Mouse (Mus musculus): ENCODE measurements around the gene Tns1. TPM values are rescaled to one million over a fixed set of nuclear protein-coding genes. Genes with fewer than 3 reads are reported as not detected.
A peak's percentile ranks its signal among the peaks of the same experiment; 100 is the strongest.

Gene Tns1
- polyA plus RNA-seq, 1 experiment from 2014 or later, result 20.3 TPM

DNA sequence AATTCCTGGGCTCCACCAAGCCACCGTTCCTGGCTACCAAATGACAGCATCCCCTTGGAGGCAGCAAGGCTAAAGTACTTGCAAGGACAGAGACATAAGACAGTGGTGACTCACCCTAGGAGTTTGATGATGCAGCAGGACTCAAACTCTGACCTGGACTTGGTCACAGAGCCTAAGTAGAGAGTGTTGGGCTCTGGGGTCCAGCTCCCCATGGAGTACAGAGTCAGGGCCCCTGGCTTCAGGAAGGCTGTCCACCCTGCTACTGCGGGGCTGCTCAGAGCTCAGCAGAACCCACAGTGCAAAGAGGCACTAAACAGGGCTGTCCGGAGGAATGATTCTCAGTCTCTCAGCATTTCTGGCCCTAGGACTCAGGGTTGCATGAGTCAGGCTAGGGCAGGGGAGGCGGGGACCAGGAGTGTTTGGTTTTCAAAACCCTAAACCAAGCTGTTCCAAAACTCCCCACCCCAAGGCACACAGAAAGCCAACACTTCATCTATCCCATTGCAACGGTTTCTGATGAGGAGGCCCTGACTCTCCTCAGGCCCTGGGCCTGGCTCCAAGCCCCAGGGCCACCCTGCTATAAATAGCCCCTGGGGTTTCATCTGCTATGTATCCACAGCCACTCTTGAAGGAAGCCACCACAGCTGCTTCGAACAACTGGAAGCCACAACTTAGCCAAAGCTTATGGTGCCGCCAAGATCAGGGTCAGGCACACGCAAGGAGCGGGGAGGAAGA lies 126.0 kb downstream of the Tns1 start:
- Histone ChIP-seq H3K4me2 (peak overlapping the region; percentile 75), H3K4me1 (replicated peaks) (peaks cover 55% of the 10 kb centered on the region), H3K27me3 (no peaks in the 10 kb centered on the region), H3K9ac (no peak overlapping the region; the same call in 1 of the 2 replicates), H3K4me3 (replicated peaks) (no peak overlapping the region), H3K27ac (replicated peaks) (peak overlapping the region; percentile 85; the same call in 1 of the 2 replicates), H3K9me3 (replicated peaks) (no peaks in the 10 kb centered on the region), H3K36me3 (replicated peaks) (peaks cover 41% of the 10 kb centered on the region)
- ATAC-seq (ENCODE audit: insufficient read depth), result no peak
- 56% methylated on average over 9 of the region's 9 CpGs for WGBS (ENCODE audit: insufficient replicate concordance)

DNA sequence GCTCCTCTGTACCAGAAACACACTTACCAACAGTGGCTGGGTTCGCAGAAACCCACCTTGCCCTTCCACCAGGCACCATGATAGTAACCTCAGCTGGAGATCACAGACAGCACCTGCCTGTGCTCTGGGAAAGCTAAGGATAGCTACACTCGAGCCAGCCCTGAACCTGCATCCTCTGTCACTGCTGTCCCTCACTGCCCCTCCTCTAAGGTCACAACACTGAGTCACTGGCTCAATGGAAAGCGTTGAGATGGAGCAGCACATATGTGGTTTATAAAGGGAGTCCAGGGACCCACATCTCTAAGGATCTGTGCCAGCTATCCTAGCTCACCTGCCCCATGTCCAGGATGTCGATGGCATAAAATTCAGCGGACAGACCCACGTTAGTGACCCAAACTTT lies 126.9 kb downstream of the Tns1 start:
- Histone ChIP-seq H3K27me3 (no peaks in the 10 kb centered on the region), H3K36me3 (replicated peaks) (peaks cover 51% of the 10 kb centered on the region), H3K4me2 (no peak overlapping the region), H3K9ac (no peak overlapping the region), H3K27ac (replicated peaks) (no peak overlapping the region), H3K9me3 (replicated peaks) (no peaks in the 10 kb centered on the region), H3K4me1 (replicated peaks) (peaks cover 45% of the 10 kb centered on the region), H3K4me3 (replicated peaks) (no peak overlapping the region)
- WGBS (ENCODE audit: insufficient replicate concordance), result 82% methylated on average over 6 of the region's 6 CpGs
- no peak for ATAC-seq (ENCODE audit: insufficient read depth)

DNA sequence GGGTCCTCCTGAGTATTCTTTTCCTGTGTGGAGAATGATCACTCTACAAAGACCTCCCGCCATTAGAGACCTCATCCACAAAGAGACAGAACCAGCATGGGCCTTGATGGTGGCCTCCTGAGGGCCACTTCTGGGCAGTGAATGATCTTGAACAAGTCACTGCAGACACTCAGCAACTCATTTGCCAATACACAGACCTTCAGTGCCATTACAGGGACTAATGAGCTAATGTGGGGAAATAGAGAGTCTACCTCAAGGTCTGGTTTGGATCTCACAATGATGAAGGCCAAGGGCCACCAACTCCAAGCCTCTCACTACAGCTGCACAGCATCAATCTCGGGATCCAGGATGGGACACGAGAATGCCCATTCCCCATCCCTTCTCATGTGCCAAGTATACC lies 127.6 kb downstream of the Tns1 start:
- ATAC-seq (ENCODE audit: insufficient read depth), result no peak
- Histone ChIP-seq H3K9ac (no peak overlapping the region), H3K27me3 (no peaks in the 10 kb centered on the region), H3K27ac (replicated peaks) (no peak overlapping the region), H3K4me3 (replicated peaks) (no peak overlapping the region), H3K9me3 (replicated peaks) (no peaks in the 10 kb centered on the region), H3K36me3 (replicated peaks) (peaks cover 58% of the 10 kb centered on the region), H3K4me2 (no peak overlapping the region), H3K4me1 (replicated peaks) (peaks cover 38% of the 10 kb centered on the region)
- WGBS (ENCODE audit: insufficient replicate concordance), result 71% methylated on average over 3 of the region's 3 CpGs

DNA sequence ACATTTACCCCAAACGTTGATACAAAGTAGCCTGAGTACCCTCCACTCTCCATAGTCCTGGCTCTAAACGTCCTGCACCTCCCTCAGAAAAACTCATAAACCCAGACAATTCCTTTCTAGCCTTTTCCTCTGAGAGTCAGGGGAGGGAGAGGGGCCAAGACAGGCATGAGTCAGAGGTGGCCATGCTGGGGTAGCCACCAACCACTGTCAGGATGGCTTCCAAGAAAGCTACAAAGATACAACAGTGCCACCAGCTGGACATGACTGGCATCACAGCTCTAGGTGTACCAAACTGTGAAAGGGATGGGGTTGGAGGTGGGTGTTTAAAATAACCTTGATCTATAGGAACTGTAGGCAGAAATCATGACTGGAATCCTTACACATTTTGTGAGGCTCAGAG lies 128.0 kb downstream of the Tns1 start:
- no peak overlapping the region for H3K4me3 ChIP-seq (replicated peaks)
- peaks cover 34% of the 10 kb centered on the region for H3K4me1 ChIP-seq (replicated peaks)
- H3K27me3 ChIP-seq, result no peaks in the 10 kb centered on the region
- H3K36me3 ChIP-seq (replicated peaks), result peaks cover 62% of the 10 kb centered on the region
- ATAC-seq (ENCODE audit: insufficient read depth), result no peak
- no peak overlapping the region for H3K9ac ChIP-seq
- H3K9me3 ChIP-seq (replicated peaks), result no peaks in the 10 kb centered on the region
- WGBS (ENCODE audit: insufficient replicate concordance), result 50% methylated on average over 2 of the region's 2 CpGs
- H3K4me2 ChIP-seq, result no peak overlapping the region
- no peak overlapping the region for H3K27ac ChIP-seq (replicated peaks)

DNA sequence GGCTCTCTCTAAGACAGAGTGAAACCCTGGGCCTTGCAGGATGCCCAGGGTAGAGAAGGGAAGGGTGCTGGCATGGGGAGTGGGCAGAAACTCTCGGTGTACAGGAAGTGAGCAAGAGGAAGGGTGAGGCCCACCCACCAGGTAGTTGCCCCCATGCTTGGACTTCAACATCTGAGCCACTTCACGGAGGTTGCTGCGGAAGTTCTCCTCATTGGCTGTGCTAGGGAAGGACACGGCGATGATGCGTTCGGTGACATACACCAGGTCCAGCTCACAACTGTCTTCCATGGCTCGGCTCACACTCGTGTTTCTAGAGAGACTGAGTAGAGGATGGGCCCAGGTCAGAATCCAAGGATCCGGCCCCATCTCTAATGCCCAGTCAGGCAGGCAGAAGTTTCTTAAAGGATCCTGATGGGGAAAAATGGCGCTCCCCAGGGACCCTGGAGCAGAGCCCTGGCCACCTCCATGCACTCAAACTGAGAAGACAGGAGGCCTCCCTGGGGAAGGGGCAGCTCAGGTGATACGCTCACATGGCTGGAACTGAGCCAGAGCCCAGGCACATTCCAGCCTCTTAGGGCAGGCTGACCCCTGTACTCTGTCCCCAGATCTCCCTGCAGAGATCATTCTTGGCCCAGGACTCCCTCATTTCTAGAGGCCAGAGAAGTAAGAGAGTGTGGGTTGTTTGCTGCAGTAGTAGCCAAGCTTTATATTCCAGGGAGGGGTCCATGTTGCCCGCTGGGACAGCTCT lies 129.0 kb downstream of the Tns1 start:
- 82% methylated on average over 13 of the region's 13 CpGs for WGBS (ENCODE audit: insufficient replicate concordance)
- Histone ChIP-seq H3K4me2 (no peak overlapping the region), H3K9ac (no peak overlapping the region), H3K27ac (replicated peaks) (no peak overlapping the region), H3K9me3 (replicated peaks) (no peaks in the 10 kb centered on the region), H3K36me3 (replicated peaks) (peaks cover 72% of the 10 kb centered on the region), H3K4me1 (replicated peaks) (peaks cover 24% of the 10 kb centered on the region), H3K4me3 (replicated peaks) (no peak overlapping the region), H3K27me3 (no peaks in the 10 kb centered on the region)
- ATAC-seq (ENCODE audit: insufficient read depth), result no peak

DNA sequence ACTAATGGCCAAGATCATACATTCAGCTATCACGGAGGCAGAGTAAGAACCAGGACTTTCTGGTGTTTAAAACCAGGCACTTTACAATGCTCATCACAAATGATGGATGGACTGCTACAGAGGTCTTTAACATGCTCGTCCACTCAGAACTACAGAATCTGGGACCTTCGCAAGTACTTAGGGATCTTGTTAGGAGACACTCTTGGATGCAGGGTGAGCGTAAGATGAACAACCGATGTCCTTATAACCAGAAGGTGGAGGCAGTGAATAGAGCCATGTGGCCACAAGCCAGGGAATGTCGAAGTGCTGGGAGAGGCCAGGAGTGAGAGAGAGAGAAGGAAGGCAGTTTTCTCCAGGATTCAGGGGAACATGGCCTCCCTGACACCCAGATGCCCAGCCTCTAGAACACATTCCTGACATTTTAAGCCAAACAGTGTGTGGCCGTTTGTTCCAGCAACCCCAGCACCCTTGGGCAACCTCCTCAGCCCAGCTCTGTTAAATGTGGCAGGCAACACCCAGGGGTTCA lies 130.3 kb downstream of the Tns1 start:
- ATAC-seq (ENCODE audit: insufficient read depth), result no peak
- Histone ChIP-seq H3K9me3 (replicated peaks) (no peaks in the 10 kb centered on the region), H3K9ac (no peak overlapping the region), H3K4me2 (no peak overlapping the region), H3K4me3 (replicated peaks) (no peak overlapping the region), H3K27ac (replicated peaks) (no peak overlapping the region), H3K27me3 (no peaks in the 10 kb centered on the region), H3K4me1 (replicated peaks) (peaks cover 11% of the 10 kb centered on the region), H3K36me3 (replicated peaks) (peaks cover 85% of the 10 kb centered on the region)
- 68% methylated on average over 7 of the region's 7 CpGs for WGBS (ENCODE audit: insufficient replicate concordance)

DNA sequence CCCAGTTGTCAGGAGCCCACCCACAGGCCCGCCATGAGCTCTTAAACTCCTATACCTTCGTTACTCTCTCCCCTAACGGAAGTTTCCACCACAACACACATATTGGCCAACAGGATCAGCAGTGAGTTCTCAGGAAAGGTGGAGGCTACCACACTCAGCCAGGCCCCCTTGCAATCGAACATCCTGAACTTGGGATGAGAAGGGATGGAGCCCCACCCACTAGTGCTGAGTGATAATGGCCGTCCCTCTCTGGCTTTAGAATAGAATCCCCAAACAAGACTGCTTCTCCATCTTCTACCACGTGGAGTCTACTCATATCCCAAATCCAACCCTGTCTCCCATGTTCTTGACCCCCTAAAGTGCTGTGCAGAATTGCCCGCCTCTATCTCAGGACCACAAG lies 131.0 kb downstream of the Tns1 start:
- Histone ChIP-seq H3K36me3 (replicated peaks) (peaks cover 91% of the 10 kb centered on the region), H3K27me3 (no peaks in the 10 kb centered on the region), H3K9ac (no peak overlapping the region), H3K27ac (replicated peaks) (no peak overlapping the region), H3K4me3 (replicated peaks) (no peak overlapping the region), H3K4me1 (replicated peaks) (peaks cover 5% of the 10 kb centered on the region), H3K4me2 (no peak overlapping the region), H3K9me3 (replicated peaks) (no peaks in the 10 kb centered on the region)
- 67% methylated on average over 7 of the region's 7 CpGs for WGBS (ENCODE audit: insufficient replicate concordance)
- ATAC-seq (ENCODE audit: insufficient read depth), result no peak

DNA sequence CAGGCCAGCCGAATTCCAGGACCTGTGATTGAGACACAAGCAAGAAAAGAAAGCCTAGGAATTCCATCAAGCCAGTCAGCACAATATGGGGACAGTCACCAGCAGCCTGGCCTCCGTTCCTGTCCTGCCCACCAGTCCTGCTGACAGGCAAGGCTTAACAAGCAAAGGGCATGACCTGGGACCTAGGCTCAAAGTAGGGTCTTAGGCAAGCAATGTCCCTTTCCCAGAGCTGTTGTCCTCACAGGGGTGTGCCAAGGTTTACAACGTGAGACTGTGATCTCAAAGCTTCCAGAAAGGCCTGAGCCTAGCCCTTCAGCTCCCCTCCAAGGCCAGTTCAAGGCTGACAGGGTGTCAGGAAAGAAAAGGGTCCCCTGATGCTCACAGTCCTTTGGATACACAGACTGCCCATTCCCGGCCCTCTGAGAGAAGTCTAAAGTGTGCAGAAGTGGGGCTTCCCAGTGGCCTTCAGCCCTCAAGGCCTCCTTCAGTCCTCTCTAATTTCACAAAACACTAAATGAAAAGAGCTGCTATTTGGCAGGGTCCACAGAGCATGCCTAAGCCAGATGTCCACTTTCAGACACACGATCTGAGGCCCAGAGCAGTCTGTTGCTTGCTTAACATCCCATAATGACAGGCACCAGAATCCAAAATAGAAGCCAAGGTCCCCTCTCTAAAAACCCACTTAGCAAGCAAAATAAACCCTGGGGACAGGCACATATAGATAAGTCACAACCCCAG lies 131.9 kb downstream of the Tns1 start:
- no peaks in the 10 kb centered on the region for H3K27me3 ChIP-seq
- no peaks in the 10 kb centered on the region for H3K9me3 ChIP-seq (replicated peaks)
- no peak overlapping the region for H3K4me3 ChIP-seq (replicated peaks)
- H3K27ac ChIP-seq (replicated peaks), result no peak overlapping the region
- H3K9ac ChIP-seq, result no peak overlapping the region
- H3K4me2 ChIP-seq, result no peak overlapping the region
- H3K36me3 ChIP-seq (replicated peaks), result peaks cover 94% of the 10 kb centered on the region
- ATAC-seq (ENCODE audit: insufficient read depth), result no peak
- H3K4me1 ChIP-seq (replicated peaks), result no peaks in the 10 kb centered on the region; the same call in 1 of the 2 replicates
- WGBS (ENCODE audit: insufficient replicate concordance), result 66% methylated on average over 5 of the region's 5 CpGs

DNA sequence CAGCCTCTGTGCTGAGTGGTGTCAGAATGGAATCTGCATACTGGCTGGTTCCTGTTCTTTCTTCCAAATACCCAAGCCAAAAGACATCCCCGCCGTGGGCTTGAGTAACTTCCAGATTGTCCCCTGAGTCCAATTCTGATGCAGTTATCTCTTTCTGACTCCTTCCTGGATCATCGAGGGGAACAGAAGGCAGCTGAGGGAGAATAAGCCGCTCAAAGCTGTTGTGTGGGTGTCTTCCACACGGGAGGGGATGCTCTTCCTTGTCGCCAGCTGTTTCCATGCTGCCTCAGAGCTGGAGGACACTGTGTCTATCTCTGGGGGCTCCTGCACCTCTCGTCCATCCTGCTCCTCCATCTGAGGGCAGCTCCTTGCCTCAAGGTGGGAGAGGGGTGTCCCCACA lies 133.0 kb downstream of the Tns1 start:
- peaks cover 84% of the 10 kb centered on the region for H3K36me3 ChIP-seq (replicated peaks)

DNA sequence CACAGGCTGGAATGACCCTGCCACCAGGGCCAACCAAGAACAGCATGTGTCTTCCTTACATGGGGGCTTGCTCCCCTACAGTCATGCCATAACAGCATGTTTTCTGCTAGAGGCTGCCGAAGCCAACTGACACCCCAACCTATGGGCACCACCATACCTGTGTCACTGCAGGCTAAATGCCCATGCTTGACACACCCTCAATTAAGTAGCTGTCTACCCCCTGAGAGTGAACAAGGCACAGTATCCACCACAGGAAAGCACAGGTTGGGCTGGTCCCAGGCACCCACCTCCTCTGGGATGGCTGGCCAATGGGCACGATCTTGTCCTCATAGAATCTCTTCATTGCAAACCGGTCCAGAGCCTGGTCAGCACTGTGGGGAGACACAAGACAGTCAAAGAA lies 134.2 kb downstream of the Tns1 start:
- Histone ChIP-seq H3K4me3 (replicated peaks) (no peak overlapping the region), H3K27ac (replicated peaks) (no peak overlapping the region), H3K9me3 (replicated peaks) (no peaks in the 10 kb centered on the region), H3K9ac (no peak overlapping the region), H3K27me3 (no peaks in the 10 kb centered on the region), H3K36me3 (replicated peaks) (peaks cover 84% of the 10 kb centered on the region), H3K4me2 (no peak overlapping the region), H3K4me1 (replicated peaks) (no peaks in the 10 kb centered on the region)
- 78% methylated on average over 3 of the region's 3 CpGs for WGBS (ENCODE audit: insufficient replicate concordance)
- ATAC-seq (ENCODE audit: insufficient read depth), result no peak

More for the DNA sequence above, 133.0 kb downstream of the Tns1 start:
- Histone ChIP-seq H3K27ac (replicated peaks) (no peak overlapping the region), H3K9ac (no peak overlapping the region), H3K9me3 (replicated peaks) (no peaks in the 10 kb centered on the region), H3K27me3 (no peaks in the 10 kb centered on the region), H3K4me3 (replicated peaks) (no peak overlapping the region), H3K4me1 (replicated peaks) (no peaks in the 10 kb centered on the region), H3K4me2 (no peak overlapping the region)
- 63% methylated on average over 7 of the region's 7 CpGs for WGBS (ENCODE audit: insufficient replicate concordance)
- no peak for ATAC-seq (ENCODE audit: insufficient read depth)

DNA sequence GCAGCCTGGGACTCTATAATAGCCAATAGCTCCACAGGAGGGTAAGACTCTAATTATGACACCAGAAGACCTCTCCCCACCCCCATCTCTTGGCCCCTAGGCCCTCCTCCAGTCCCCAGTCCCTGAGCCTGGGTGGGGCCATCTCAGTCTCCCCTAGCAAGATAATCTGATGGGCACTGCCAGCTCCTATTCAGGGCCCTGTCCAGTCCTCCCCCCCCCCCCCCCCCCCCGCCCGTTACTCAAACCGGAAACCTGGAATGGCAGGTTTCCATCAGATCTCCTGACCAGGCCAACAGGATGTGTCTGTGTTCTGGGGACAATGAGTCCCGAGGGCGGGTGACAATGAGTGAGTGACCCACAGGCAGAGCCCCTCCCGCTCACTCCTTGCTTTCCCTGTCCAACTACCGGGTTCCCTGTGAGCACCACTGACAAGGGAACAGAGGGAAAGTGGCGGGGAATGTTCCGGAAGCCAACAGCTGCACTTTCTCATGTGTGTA lies 136.5 kb downstream of the Tns1 start:
- H3K36me3 ChIP-seq (replicated peaks), result peaks cover 85% of the 10 kb centered on the region
- 53% methylated on average over 9 of the region's 9 CpGs for WGBS (ENCODE audit: insufficient replicate concordance)
- no peaks in the 10 kb centered on the region for H3K9me3 ChIP-seq (replicated peaks)
- H3K4me3 ChIP-seq (replicated peaks), result no peak overlapping the region
- no peak overlapping the region for H3K4me2 ChIP-seq
- no peak overlapping the region for H3K9ac ChIP-seq
- ATAC-seq (ENCODE audit: insufficient read depth), result peak; percentile 21; the same call in 1 of the 2 replicates
- H3K27ac ChIP-seq (replicated peaks), result no peak overlapping the region
- H3K4me1 ChIP-seq (replicated peaks), result no peaks in the 10 kb centered on the region
- H3K27me3 ChIP-seq, result no peaks in the 10 kb centered on the region

All from liver, embryonic 15.5 days (tissue).